9 mouse cellular contexts compared by ENCODE assay signal in genomic region chr8:62952481-62952880, GRCm38 (mm10). TPM values are rescaled to one million over a fixed set of nuclear protein-coding genes. Genes with fewer than 3 reads are reported as not detected.
DNase-seq lines count a peak whose midpoint lies in the region; ATAC-seq and TF ChIP-seq lines count a peak whose summit lies in the region.
"Had no signal": no experiment of that assay in that cellular context is flagged by ENCODE, and none has a peak within 500 bp of the region (broad histone marks: within the 10 kb centered on the region; RNA-seq: fewer than 3 reads in every experiment).

No protein-coding gene starts in this region.

- no peak for TF ChIP-seq EP300 in heart, adult 2 months (IDR thresholded peaks at IDR 0.05; ENCODE audit: insufficient read depth, low read depth, low read length)

- H3K4me1 ChIP-seq in heart, embryonic 10.5 days = no peaks in the 10 kb centered on the region
- no peaks in the 10 kb centered on the region for H3K4me1 ChIP-seq in heart, adult 2 months (ENCODE audit: control insufficient read depth, insufficient read depth, low read length)
- H3K4me1 ChIP-seq in embryonic facial prominence, embryonic 15.5 days = peaks cover 10% of the 10 kb centered on the region; the same call in 1 of the 2 replicates
- no peaks in the 10 kb centered on the region for H3K4me1 ChIP-seq in intestine, postnatal 0 days (replicated peaks; ENCODE audit: control insufficient read depth, insufficient read depth, low read length)
- H3K4me1 ChIP-seq in midbrain, postnatal 0 days (ENCODE audit: insufficient read depth, low read length) = no peaks in the 10 kb centered on the region
- H3K4me1 ChIP-seq in thymus, adult 2 months (replicated peaks; ENCODE audit: control insufficient read depth, insufficient read depth, low read length) = no peaks in the 10 kb centered on the region

- ATAC-seq in embryonic facial prominence, embryonic 15.5 days (ENCODE audit: insufficient number of reproducible peaks, low FRiP score, low TSS enrichment, low read depth) = no peak; the same call in 1 of the 2 replicates
- ATAC-seq in intestine, postnatal 0 days = no peak
- ATAC-seq in midbrain, postnatal 0 days (ENCODE audit: low FRiP score) = peak; percentile 71

- peak overlapping the region; percentile 68 for H3K4me3 ChIP-seq in heart, embryonic 10.5 days
- no peak overlapping the region for H3K4me3 ChIP-seq in heart, adult 2 months
- peak overlapping the region; percentile 49; the same call in 1 of the 2 replicates for H3K4me3 ChIP-seq in embryonic facial prominence, embryonic 15.5 days (replicated peaks)
- H3K4me3 ChIP-seq in intestine, postnatal 0 days (ENCODE audit: low read depth, low read length) = no peak overlapping the region
- H3K4me3 ChIP-seq in midbrain, postnatal 0 days (ENCODE audit: low read depth, low read length) = peak overlapping the region; percentile 63
- H3K4me3 ChIP-seq in thymus, adult 2 months (ENCODE audit: control insufficient read depth, insufficient read depth, low read length) = no peak overlapping the region

- H3K27ac ChIP-seq in heart, embryonic 10.5 days = no peak overlapping the region
- H3K27ac ChIP-seq in heart, adult 2 months = no peak overlapping the region
- no peak overlapping the region for H3K27ac ChIP-seq in embryonic facial prominence, embryonic 15.5 days (replicated peaks)
- H3K27ac ChIP-seq in intestine, postnatal 0 days (ENCODE audit: low read depth, low read length) = no peak overlapping the region
- 0 out of 2 replicates have a peak overlapping the region, but pooled peaks have one; percentile 18 for H3K27ac ChIP-seq in midbrain, postnatal 0 days (ENCODE audit: low read depth, low read length)
- H3K27ac ChIP-seq in thymus, adult 2 months (ENCODE audit: control insufficient read depth, insufficient read depth, low read length) = no peak overlapping the region

- WGBS in heart, embryonic 10.5 days = 23% methylated on average over 3 of the region's 3 CpGs
- 32% methylated on average over 3 of the region's 3 CpGs for WGBS in heart, adult 2 months
- 16% methylated on average over 3 of the region's 3 CpGs for WGBS in embryonic facial prominence, embryonic 15.5 days
- WGBS in intestine, postnatal 0 days = 19% methylated on average over 3 of the region's 3 CpGs
- 12% methylated on average over 3 of the region's 3 CpGs for WGBS in midbrain, postnatal 0 days
- WGBS in thymus, adult 2 months = 23% methylated on average over 3 of the region's 3 CpGs

- peak overlapping the region; percentile 94; the same call in 1 of the 2 replicates for H3K4me2 ChIP-seq in embryonic facial prominence, embryonic 15.5 days (replicated peaks)
- peak overlapping the region; percentile 76; the same call in 1 of the 2 replicates for H3K4me2 ChIP-seq in intestine, postnatal 0 days (replicated peaks; ENCODE audit: low read depth)
- H3K4me2 ChIP-seq in midbrain, postnatal 0 days (ENCODE audit: low read depth, low read length, poor library complexity, severe bottlenecking) = peak overlapping the region; percentile 74

- no peaks in the 10 kb centered on the region for H3K9me3 ChIP-seq in heart, embryonic 10.5 days
- H3K9me3 ChIP-seq in embryonic facial prominence, embryonic 15.5 days (replicated peaks) = no peaks in the 10 kb centered on the region
- no peaks in the 10 kb centered on the region for H3K9me3 ChIP-seq in intestine, postnatal 0 days (ENCODE audit: control insufficient read depth)
- no peaks in the 10 kb centered on the region for H3K9me3 ChIP-seq in midbrain, postnatal 0 days (ENCODE audit: low read length)

- H3K79me2 ChIP-seq in heart, adult 2 months (replicated peaks; ENCODE audit: control insufficient read depth, insufficient read depth, low read length) = no peaks in the 10 kb centered on the region

- no peaks in the 10 kb centered on the region for H3K36me3 ChIP-seq in heart, embryonic 10.5 days
- H3K36me3 ChIP-seq in heart, adult 2 months (ENCODE audit: control insufficient read depth, insufficient read depth, low read length) = no peaks in the 10 kb centered on the region
- H3K36me3 ChIP-seq in embryonic facial prominence, embryonic 15.5 days = no peaks in the 10 kb centered on the region
- H3K36me3 ChIP-seq in intestine, postnatal 0 days (ENCODE audit: control insufficient read depth, insufficient read depth) = no peaks in the 10 kb centered on the region
- H3K36me3 ChIP-seq in midbrain, postnatal 0 days (ENCODE audit: insufficient read depth, low read length) = no peaks in the 10 kb centered on the region
- H3K36me3 ChIP-seq in thymus, adult 2 months (ENCODE audit: control insufficient read depth, insufficient read depth, low read length) = no peaks in the 10 kb centered on the region

- TF ChIP-seq CTCF in heart, adult 2 months (IDR thresholded peaks at IDR 0.05) = no peak
- TF ChIP-seq CTCF in intestine, postnatal 0 days (IDR thresholded peaks at IDR 0.05; ENCODE audit: low read depth) = no peak
- TF ChIP-seq CTCF in midbrain, postnatal 0 days (IDR thresholded peaks at IDR 0.05) = no peak
- TF ChIP-seq CTCF in thymus, adult 2 months (IDR thresholded peaks at IDR 0.05; ENCODE audit: borderline replicate concordance, control insufficient read depth, extremely low read depth, insufficient read depth, low read length, poor library complexity) = no peak

- H3K27me3 ChIP-seq in heart, embryonic 10.5 days (ENCODE audit: insufficient read depth, poor library complexity, severe bottlenecking) = peaks cover 13% of the 10 kb centered on the region; the same call in 1 of the 2 replicates
- H3K27me3 ChIP-seq in heart, adult 2 months (ENCODE audit: control insufficient read depth, insufficient read depth, low read length) = peaks cover 4% of the 10 kb centered on the region; the same call in 1 of the 2 replicates
- H3K27me3 ChIP-seq in embryonic facial prominence, embryonic 15.5 days = 0 out of 2 replicates have a peak, but pooled peaks cover 3% of the 10 kb centered on the region
- H3K27me3 ChIP-seq in intestine, postnatal 0 days (replicated peaks; ENCODE audit: control insufficient read depth, insufficient read depth, low read length) = no peaks in the 10 kb centered on the region; the same call in 1 of the 2 replicates
- no peaks in the 10 kb centered on the region for H3K27me3 ChIP-seq in midbrain, postnatal 0 days (ENCODE audit: insufficient read depth, low read length)
- no peaks in the 10 kb centered on the region for H3K27me3 ChIP-seq in thymus, adult 2 months (ENCODE audit: control insufficient read depth, insufficient read depth, low read length)

- no peak for DNase-seq in heart, embryonic 10.5 days (ENCODE audit: low spot score)
- DNase-seq in heart, adult 2 months = no peak
- no peak for DNase-seq in midbrain, postnatal 0 days (ENCODE audit: low spot score)
- DNase-seq in adrenal gland, postnatal 25 days = no peak
- DNase-seq in testis, postnatal 10 days (ENCODE audit: low spot score) = no peak
- DNase-seq in thymus, adult 2 months = no peak
- DNase-seq: lung, postnatal 4 days had no signal

- intact Hi-C loops in heart, adult 2 months (cut with DNase I) = no loop called here

- no peak overlapping the region for H3K9ac ChIP-seq in heart, adult 2 months (ENCODE audit: low read depth, low read length)
- H3K9ac ChIP-seq in embryonic facial prominence, embryonic 15.5 days = no peak overlapping the region
- H3K9ac ChIP-seq in intestine, postnatal 0 days (ENCODE audit: low read depth, low read length) = no peak overlapping the region
- H3K9ac ChIP-seq in midbrain, postnatal 0 days (replicated peaks; ENCODE audit: low read length, poor library complexity, severe bottlenecking) = peak overlapping the region; percentile 83

- TF ChIP-seq POLR2A in heart, adult 2 months (IDR thresholded peaks at IDR 0.05; ENCODE audit: insufficient read depth, low read depth, low read length) = no peak
- TF ChIP-seq POLR2A in thymus, adult 2 months (IDR thresholded peaks at IDR 0.05; ENCODE audit: control insufficient read depth, extremely low read depth, insufficient read depth, low read length, poor library complexity) = no peak

RNA-seq across cellular contexts. Expression of gene Spock3, which starts 1.7 kb away (rescaled TPM):
- polyA plus RNA-seq in heart, embryonic 10.5 days (2016; fragmentation: Nextera tagmentation; extraction: Ambion mirVana) = 1.1 and 2.7 TPM in 2 replicates
- total RNA-seq in heart, adult 2 months (2021) = under 1 TPM in 1 of 2 experiments, not detected in 1; 0.14 TPM
- polyA plus RNA-seq in heart, adult 2 months (2012; rRNA removed) = 0.08 and 0.18 TPM in 2 replicates
- 7.2 and 9.9 TPM in 2 replicates for polyA plus RNA-seq in embryonic facial prominence, embryonic 15.5 days (2015; fragmentation: Nextera tagmentation; extraction: Ambion mirVana)
- 8.7 and 9.3 TPM in 2 replicates for polyA plus RNA-seq in intestine, postnatal 0 days (2015; fragmentation: Nextera tagmentation; extraction: Ambion mirVana)
- total RNA-seq in midbrain, postnatal 0 days (2014; rRNA removed) = 63.4 and 73.5 TPM in 2 replicates
- 91.7 and 92.2 TPM in 2 replicates for polyA plus RNA-seq in midbrain, postnatal 0 days (2015; fragmentation: Nextera tagmentation; extraction: Ambion mirVana)
- 1.8 and 3.2 TPM in 2 replicates for total RNA-seq in adrenal gland, postnatal 25 days (2021)
- polyA plus RNA-seq in thymus, adult 2 months (2012; rRNA removed) = 0.48 and 0.50 TPM in 2 replicates

Comparison
In these comparisons a context has a peak if more than half of its experiments do, and no peak if none do; other contexts are left out.
1. H3K4me3 ChIP-seq: peak in heart, embryonic 10.5 days (single experiment), embryonic facial prominence, embryonic 15.5 days (single experiment) and midbrain, postnatal 0 days (single experiment); none in heart, adult 2 months (single experiment), intestine, postnatal 0 days (single experiment) and thymus, adult 2 months (single experiment).
2. Peak in every context shown above with its lines, with median percentiles within 50 percentile points of each other: H3K4me2 ChIP-seq.